Comparison of ENCODE assay signal across 8 mouse cellular contexts in genomic region chr7:38174321-38175148, GRCm38 (mm10). TPM values are rescaled to one million over a fixed set of nuclear protein-coding genes. Genes with fewer than 3 reads are reported as not detected.
DNase-seq lines count a peak whose midpoint lies in the region; ATAC-seq and TF ChIP-seq lines count a peak whose summit lies in the region.

No protein-coding gene starts in this region.

- TF ChIP-seq POLR2A in testis, adult 2 months (IDR thresholded peaks at IDR 0.05; ENCODE audit: control insufficient read depth, low read depth, low read length), result no peak

- peak; percentile 36 for DNase-seq in adrenal gland, postnatal 14 days
- DNase-seq in adrenal gland, adult 8-10 months, result no peak
- no peak for DNase-seq in testis, postnatal 14 days (ENCODE audit: low spot score)
- peak; percentile 53 for DNase-seq in right cerebral cortex, postnatal 14 days
- no peak for DNase-seq in urinary bladder, adult 2 months (ENCODE audit: low spot score)

- H3K27me3 ChIP-seq in testis, adult 2 months (ENCODE audit: control insufficient read depth, insufficient read depth, low read length), result peaks cover 4% of the 10 kb centered on the region
- H3K27me3 ChIP-seq in intestine, embryonic 16.5 days (replicated peaks; ENCODE audit: control insufficient read depth, insufficient read depth, low read length), result peaks cover 12% of the 10 kb centered on the region; the same call in 1 of the 2 replicates
- peaks cover 30% of the 10 kb centered on the region for H3K27me3 ChIP-seq in liver, embryonic 15.5 days

- whole genome bisulfite sequencing in intestine, embryonic 16.5 days, result 18% methylated on average over 31 of the region's 31 CpGs
- WGBS in liver, embryonic 15.5 days (ENCODE audit: insufficient replicate concordance), result 17% methylated on average over 31 of the region's 31 CpGs

- H3K4me3 ChIP-seq in testis, adult 2 months (ENCODE audit: control insufficient read depth, low read depth, low read length), result peak overlapping the region; percentile 17
- H3K4me3 ChIP-seq in intestine, embryonic 16.5 days (ENCODE audit: low read length), result peak overlapping the region; percentile 39
- peak overlapping the region; percentile 15; the same call in 1 of the 2 replicates for H3K4me3 ChIP-seq in liver, embryonic 15.5 days (replicated peaks)

- peak; percentile 46; the same call in 1 of the 2 replicates for ATAC-seq in intestine, embryonic 16.5 days
- no peak for ATAC-seq in liver, embryonic 15.5 days (ENCODE audit: insufficient read depth)

- no peak overlapping the region for H3K27ac ChIP-seq in testis, adult 2 months (ENCODE audit: control insufficient read depth, insufficient read depth, low read depth, low read length)
- H3K27ac ChIP-seq in intestine, embryonic 16.5 days (ENCODE audit: low read length), result no peak overlapping the region
- no peak overlapping the region for H3K27ac ChIP-seq in liver, embryonic 15.5 days (replicated peaks)

- peak overlapping the region; percentile 51; the same call in 1 of the 2 replicates for H3K9ac ChIP-seq in intestine, embryonic 16.5 days (ENCODE audit: low read depth, low read length)
- no peak overlapping the region for H3K9ac ChIP-seq in liver, embryonic 15.5 days

- peak overlapping the region; percentile 63 for H3K4me2 ChIP-seq in intestine, embryonic 16.5 days (ENCODE audit: low read depth, low read length)
- H3K4me2 ChIP-seq in liver, embryonic 15.5 days, result peak overlapping the region; percentile 45

- no peak for TF ChIP-seq CTCF in testis, adult 2 months (IDR thresholded peaks at IDR 0.05; ENCODE audit: control insufficient read depth, insufficient read depth, insufficient replicate concordance, low read depth, low read length)

- H3K4me1 ChIP-seq in testis, adult 2 months (ENCODE audit: control insufficient read depth, insufficient read depth, low read length), result peaks cover 4% of the 10 kb centered on the region; the same call in 1 of the 2 replicates
- peaks cover 6% of the 10 kb centered on the region for H3K4me1 ChIP-seq in intestine, embryonic 16.5 days (ENCODE audit: control insufficient read depth, insufficient read depth, low read length)
- peaks cover 4% of the 10 kb centered on the region; the same call in 1 of the 2 replicates for H3K4me1 ChIP-seq in liver, embryonic 15.5 days (replicated peaks)

- no peaks in the 10 kb centered on the region for H3K9me3 ChIP-seq in intestine, embryonic 16.5 days (ENCODE audit: control insufficient read depth, low read length)
- H3K9me3 ChIP-seq in liver, embryonic 15.5 days (replicated peaks), result no peaks in the 10 kb centered on the region

- H3K36me3 ChIP-seq in testis, adult 2 months (ENCODE audit: control insufficient read depth, insufficient read depth, low read length), result no peaks in the 10 kb centered on the region
- H3K36me3 ChIP-seq in intestine, embryonic 16.5 days (ENCODE audit: control insufficient read depth, insufficient read depth, low read length), result no peaks in the 10 kb centered on the region
- H3K36me3 ChIP-seq in liver, embryonic 15.5 days (replicated peaks), result no peaks in the 10 kb centered on the region

RNA-seq across cellular contexts. Expression of gene 1600014C10Rik, which starts 8.5 kb away (rescaled TPM):
- 36.1 and 50.2 TPM in 2 replicates for total RNA-seq in adrenal gland, postnatal 14 days (2021)
- 10 to 100 TPM; 33.8 to 64.0 (median 45.6) TPM for total RNA-seq in adrenal gland, adult 8-10 months (2022)
- polyA plus RNA-seq in testis, adult 2 months (2012; rRNA removed), result 1.9 and 3.1 TPM in 2 replicates
- 16.6 TPM in 2 replicates for polyA plus RNA-seq in intestine, embryonic 16.5 days (2015; fragmentation: Nextera tagmentation; extraction: Ambion mirVana)
- polyA plus RNA-seq in liver, embryonic 15.5 days (2015; fragmentation: Nextera tagmentation; extraction: Ambion mirVana), result 17.3 and 19.8 TPM in 2 replicates
- polyA plus RNA-seq in urinary bladder, adult 2 months (2012; rRNA removed), result 52.4 and 56.0 TPM in 2 replicates

RNA-seq across cellular contexts. Expression of gene Plekhf1, which starts 53.3 kb away (rescaled TPM):
- total RNA-seq in adrenal gland, postnatal 14 days (2021), result 6.0 and 7.6 TPM in 2 replicates
- 1 to 10 TPM; 1.2 to 1.9 (median 1.7) TPM for total RNA-seq in adrenal gland, adult 8-10 months (2022)
- 2.7 and 2.8 TPM in 2 replicates for polyA plus RNA-seq in testis, adult 2 months (2012; rRNA removed)
- 4.5 and 4.8 TPM in 2 replicates for polyA plus RNA-seq in intestine, embryonic 16.5 days (2015; fragmentation: Nextera tagmentation; extraction: Ambion mirVana)
- 0.53 and 0.66 TPM in 2 replicates for polyA plus RNA-seq in liver, embryonic 15.5 days (2015; fragmentation: Nextera tagmentation; extraction: Ambion mirVana)
- polyA plus RNA-seq in urinary bladder, adult 2 months (2012; rRNA removed), result 11.0 and 14.1 TPM in 2 replicates

Comparison
In these comparisons a context has a peak if more than half of its experiments do, and no peak if none do; other contexts are left out.
1. DNase-seq: peak in adrenal gland, postnatal 14 days (single experiment) and right cerebral cortex, postnatal 14 days (single experiment); none in adrenal gland, adult 8-10 months (single experiment), testis, postnatal 14 days (single experiment) and urinary bladder, adult 2 months (single experiment).
2. Peak in every context shown above with its lines, with median percentiles within 50 percentile points of each other: H3K4me3 ChIP-seq.